Mouse (Mus musculus): ENCODE data around the gene Dusp2. TPM values are rescaled to one million over a fixed set of nuclear protein-coding genes. Genes with fewer than 3 reads are reported as not detected.

Gene Dusp2
- polyA plus RNA-seq, 1 experiment from 2014 or later, result 9.1 TPM

DNA sequence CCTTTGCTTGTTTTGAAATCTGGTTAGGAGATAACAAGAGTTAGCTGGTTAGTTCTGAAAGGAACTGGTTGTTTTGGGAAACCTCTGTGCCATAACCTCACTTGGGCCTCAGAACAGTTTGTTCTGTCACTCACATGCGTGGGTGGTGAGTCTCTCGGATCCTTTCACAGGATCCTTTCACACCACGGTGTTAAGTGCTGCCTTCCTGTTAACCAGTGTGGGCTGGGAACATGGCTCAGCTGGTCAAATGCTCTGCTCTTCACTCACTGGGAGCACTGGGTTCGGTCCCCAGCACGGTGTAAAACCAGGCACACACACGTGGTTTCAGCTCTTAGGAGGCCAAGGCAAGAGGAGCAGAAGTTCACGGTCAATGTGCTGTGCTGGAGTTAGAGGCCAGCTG lies 11.5 kb upstream of the Dusp2 start:
- H3K4me2 ChIP-seq (replicated peaks), result no peak overlapping the region
- H3K9ac ChIP-seq, result no peak overlapping the region
- no peaks in the 10 kb centered on the region for H3K36me3 ChIP-seq
- H3K4me1 ChIP-seq, result 0 out of 2 replicates have a peak, but pooled peaks cover 3% of the 10 kb centered on the region
- no peaks in the 10 kb centered on the region for H3K27me3 ChIP-seq
- H3K27ac ChIP-seq (replicated peaks), result no peak overlapping the region
- H3K4me3 ChIP-seq (replicated peaks), result no peak overlapping the region
- 65% methylated on average over 7 of the region's 7 CpGs for WGBS
- no peak for ATAC-seq (ENCODE audit: insufficient number of reproducible peaks, low FRiP score, low TSS enrichment, low read depth)
- H3K9me3 ChIP-seq (replicated peaks), result no peaks in the 10 kb centered on the region

GRCm38 (mm10) chr2:127328090-127328851 lies 7.7 kb upstream of the Dusp2 start:
- H3K9ac ChIP-seq, result no peak overlapping the region

GRCm38 (mm10) chr2:127332807-127333570 lies 3.0 kb upstream of the Dusp2 start:
- peaks cover 14% of the 10 kb centered on the region for H3K27me3 ChIP-seq
- no peak overlapping the region for H3K4me2 ChIP-seq (replicated peaks)
- no peak overlapping the region for H3K9ac ChIP-seq
- no peak overlapping the region for H3K4me3 ChIP-seq (replicated peaks)
- H3K36me3 ChIP-seq, result no peaks in the 10 kb centered on the region
- no peak overlapping the region for H3K27ac ChIP-seq (replicated peaks)
- ATAC-seq (ENCODE audit: insufficient number of reproducible peaks, low FRiP score, low TSS enrichment, low read depth), result no peak
- WGBS, result 80% methylated on average over 14 of the region's 14 CpGs
- H3K9me3 ChIP-seq (replicated peaks), result no peaks in the 10 kb centered on the region
- H3K4me1 ChIP-seq, result peaks cover 22% of the 10 kb centered on the region

More at GRCm38 (mm10) chr2:127328090-127328851, 7.7 kb upstream of the Dusp2 start:
- Histone ChIP-seq H3K27me3 (no peaks in the 10 kb centered on the region), H3K9me3 (replicated peaks) (no peaks in the 10 kb centered on the region), H3K4me2 (replicated peaks) (no peak overlapping the region), H3K4me1 (no peaks in the 10 kb centered on the region), H3K27ac (replicated peaks) (0 out of 2 replicates have a peak overlapping the region, but pooled peaks have one; percentile 39), H3K36me3 (no peaks in the 10 kb centered on the region), H3K4me3 (replicated peaks) (no peak overlapping the region)
- no peak for ATAC-seq (ENCODE audit: insufficient number of reproducible peaks, low FRiP score, low TSS enrichment, low read depth)
- 66% methylated on average over 12 of the region's 12 CpGs for WGBS

- peaks cover 14% of the 10 kb centered on the region for H3K27me3 ChIP-seq
- WGBS, result 65% methylated on average over 5 of the region's 5 CpGs
- H3K9me3 ChIP-seq (replicated peaks), result no peaks in the 10 kb centered on the region
- no peak overlapping the region for H3K27ac ChIP-seq (replicated peaks)
- H3K4me2 ChIP-seq (replicated peaks), result no peak overlapping the region
- H3K36me3 ChIP-seq, result no peaks in the 10 kb centered on the region
- H3K4me3 ChIP-seq (replicated peaks), result no peak overlapping the region
- ATAC-seq (ENCODE audit: insufficient number of reproducible peaks, low FRiP score, low TSS enrichment, low read depth), result no peak
- peaks cover 22% of the 10 kb centered on the region for H3K4me1 ChIP-seq
- no peak overlapping the region for H3K9ac ChIP-seq
These were observed 1.9 kb upstream of the Dusp2 start for GRCm38 (mm10) chr2:127333945-127334603.

DNA sequence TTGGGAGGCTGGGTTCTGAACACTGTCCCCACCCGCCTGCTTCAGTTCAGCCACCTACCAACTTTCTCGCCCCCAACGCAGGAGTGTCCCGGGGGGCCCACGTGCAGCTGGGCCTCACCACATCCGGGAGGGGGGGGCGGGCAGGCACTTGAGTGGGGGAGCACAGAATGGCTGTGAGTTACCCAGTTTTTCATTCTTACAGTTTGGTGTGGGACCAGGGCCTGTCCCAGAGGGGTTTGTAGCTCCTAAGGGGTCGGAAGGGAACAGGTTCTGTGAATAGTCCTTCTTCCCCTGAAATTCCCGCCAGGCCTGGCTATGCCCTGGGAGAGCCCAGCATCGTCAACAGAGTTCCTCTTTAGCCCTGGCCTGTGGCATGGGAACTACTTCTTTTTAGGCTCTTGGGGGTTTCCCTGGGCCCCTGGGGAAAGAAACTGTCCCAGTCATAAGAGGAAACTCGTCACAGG lies 849 bp upstream of the Dusp2 start:
- ATAC-seq (ENCODE audit: insufficient number of reproducible peaks, low FRiP score, low TSS enrichment, low read depth), result no peak
- Histone ChIP-seq H3K9me3 (replicated peaks) (no peaks in the 10 kb centered on the region), H3K4me3 (replicated peaks) (no peak overlapping the region), H3K4me2 (replicated peaks) (0 out of 2 replicates have a peak overlapping the region, but pooled peaks have one; percentile 95), H3K27me3 (peaks cover 14% of the 10 kb centered on the region), H3K4me1 (peaks cover 22% of the 10 kb centered on the region), H3K27ac (replicated peaks) (no peak overlapping the region), H3K9ac (no peak overlapping the region), H3K36me3 (no peaks in the 10 kb centered on the region)
- WGBS, result 31% methylated on average over 11 of the region's 11 CpGs

DNA sequence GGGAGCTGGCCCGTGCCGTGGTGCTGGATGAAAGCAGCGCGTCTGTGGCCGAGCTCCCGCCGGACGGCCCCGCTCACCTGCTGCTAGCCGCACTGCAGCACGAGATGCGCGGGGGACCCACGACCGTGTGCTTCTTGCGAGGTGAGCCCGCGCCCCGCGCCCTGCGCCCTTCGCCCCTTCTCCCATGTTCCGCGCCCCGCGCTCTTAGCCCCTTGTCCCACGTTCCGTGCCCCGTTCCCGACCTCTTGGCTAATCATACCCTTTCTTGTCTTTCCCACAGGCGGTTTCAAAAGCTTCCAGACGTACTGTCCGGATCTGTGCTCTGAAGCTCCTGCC lies 506 bp downstream of the Dusp2 start:
- H3K4me3 ChIP-seq (replicated peaks), result peak overlapping the region; percentile 52
- H3K27ac ChIP-seq (replicated peaks), result no peak overlapping the region
- peaks cover 14% of the 10 kb centered on the region for H3K27me3 ChIP-seq
- peak overlapping the region; percentile 95 for H3K4me2 ChIP-seq (replicated peaks)
- no peaks in the 10 kb centered on the region for H3K9me3 ChIP-seq (replicated peaks)
- H3K9ac ChIP-seq, result peak overlapping the region; percentile 35
- ATAC-seq (ENCODE audit: insufficient number of reproducible peaks, low FRiP score, low TSS enrichment, low read depth), result no peak
- 3% methylated on average over 33 of the region's 33 CpGs for WGBS
- peaks cover 22% of the 10 kb centered on the region for H3K4me1 ChIP-seq
- H3K36me3 ChIP-seq, result no peaks in the 10 kb centered on the region

GRCm38 (mm10) chr2:127336885-127337284 lies 926 bp downstream of the Dusp2 start:
- Histone ChIP-seq H3K9me3 (replicated peaks) (no peaks in the 10 kb centered on the region), H3K4me2 (replicated peaks) (peak overlapping the region; percentile 95), H3K27me3 (peaks cover 14% of the 10 kb centered on the region), H3K36me3 (no peaks in the 10 kb centered on the region), H3K9ac (peak overlapping the region; percentile 35; the same call in 1 of the 2 replicates), H3K4me1 (peaks cover 22% of the 10 kb centered on the region), H3K27ac (replicated peaks) (no peak overlapping the region), H3K4me3 (replicated peaks) (peak overlapping the region; percentile 52)
- ATAC-seq (ENCODE audit: insufficient number of reproducible peaks, low FRiP score, low TSS enrichment, low read depth), result no peak
- WGBS, result 33% methylated on average over 5 of the region's 5 CpGs

DNA sequence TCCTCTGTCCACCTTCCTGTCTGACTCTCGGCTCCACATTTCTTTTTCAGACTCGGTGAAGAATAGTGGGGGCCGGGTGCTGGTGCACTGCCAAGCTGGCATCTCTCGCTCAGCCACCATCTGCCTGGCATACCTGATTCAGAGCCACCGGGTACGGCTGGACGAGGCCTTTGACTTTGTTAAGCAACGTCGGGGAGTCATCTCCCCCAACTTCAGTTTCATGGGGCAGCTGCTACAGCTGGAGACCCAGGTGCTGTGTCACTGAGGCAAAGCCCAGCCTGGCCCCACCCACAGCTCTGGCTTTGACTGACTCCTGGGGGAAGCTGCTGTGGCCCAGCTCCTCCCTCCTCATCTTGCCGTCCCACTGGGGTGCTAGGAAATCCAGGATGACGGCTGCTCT lies 1.6 kb downstream of the Dusp2 start:
- Histone ChIP-seq H3K27ac (replicated peaks) (no peak overlapping the region), H3K4me2 (replicated peaks) (0 out of 2 replicates have a peak overlapping the region, but pooled peaks have one; percentile 95), H3K4me3 (replicated peaks) (peak overlapping the region; percentile 52), H3K27me3 (peaks cover 14% of the 10 kb centered on the region), H3K9ac (no peak overlapping the region), H3K36me3 (no peaks in the 10 kb centered on the region), H3K4me1 (peaks cover 22% of the 10 kb centered on the region), H3K9me3 (replicated peaks) (no peaks in the 10 kb centered on the region)
- WGBS, result 64% methylated on average over 11 of the region's 11 CpGs
- ATAC-seq (ENCODE audit: insufficient number of reproducible peaks, low FRiP score, low TSS enrichment, low read depth), result no peak

GRCm38 (mm10) chr2:127338012-127338411 lies 2.1 kb downstream of the Dusp2 start:
- Histone ChIP-seq H3K9ac (no peak overlapping the region), H3K27me3 (peaks cover 14% of the 10 kb centered on the region), H3K4me3 (replicated peaks) (no peak overlapping the region), H3K9me3 (replicated peaks) (no peaks in the 10 kb centered on the region), H3K36me3 (no peaks in the 10 kb centered on the region), H3K27ac (replicated peaks) (no peak overlapping the region), H3K4me2 (replicated peaks) (no peak overlapping the region), H3K4me1 (peaks cover 22% of the 10 kb centered on the region)
- ATAC-seq (ENCODE audit: insufficient number of reproducible peaks, low FRiP score, low TSS enrichment, low read depth), result no peak
- 41% methylated on average over 7 of the region's 7 CpGs for WGBS

DNA sequence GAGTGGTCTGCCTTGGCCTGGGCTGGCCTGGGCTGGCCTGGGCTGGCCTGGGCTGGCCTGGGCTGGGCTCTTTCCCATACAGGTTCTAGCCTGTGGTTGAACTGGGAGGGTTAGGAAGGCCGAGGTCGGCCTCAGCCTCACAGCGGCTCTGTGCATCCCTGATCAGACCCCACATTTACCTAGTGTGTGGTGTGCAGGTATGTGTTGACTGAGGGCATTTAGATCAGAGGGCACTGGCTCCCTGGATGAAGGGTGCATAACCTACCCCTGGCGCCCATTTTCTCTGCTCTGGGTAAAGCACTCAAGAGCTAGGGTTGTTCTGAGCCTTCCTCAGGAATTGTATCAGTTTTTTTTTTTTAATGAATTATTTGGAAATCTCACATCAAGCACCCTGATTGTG lies 2.5 kb downstream of the Dusp2 start, which contains the start of gene Astl:
Gene Astl (plus strand): TSS at position 224 of the 400 bp plus-strand sequence.
- Histone ChIP-seq H3K9ac (no peak within 1 kb of the TSS), H3K27me3 (peaks cover 14% of the 10 kb centered on the region), H3K4me3 (replicated peaks) (peak within 1 kb of the TSS; percentile 52), H3K4me1 (peaks cover 22% of the 10 kb centered on the region), H3K9me3 (replicated peaks) (no peaks in the 10 kb centered on the region), H3K36me3 (no peaks in the 10 kb centered on the region), H3K27ac (replicated peaks) (no peak within 1 kb of the TSS), H3K4me2 (replicated peaks) (no peak within 1 kb of the TSS)
- no peak for ATAC-seq (ENCODE audit: insufficient number of reproducible peaks, low FRiP score, low TSS enrichment, low read depth)
- WGBS, result 69% methylated on average over 4 of the region's 4 CpGs

DNA sequence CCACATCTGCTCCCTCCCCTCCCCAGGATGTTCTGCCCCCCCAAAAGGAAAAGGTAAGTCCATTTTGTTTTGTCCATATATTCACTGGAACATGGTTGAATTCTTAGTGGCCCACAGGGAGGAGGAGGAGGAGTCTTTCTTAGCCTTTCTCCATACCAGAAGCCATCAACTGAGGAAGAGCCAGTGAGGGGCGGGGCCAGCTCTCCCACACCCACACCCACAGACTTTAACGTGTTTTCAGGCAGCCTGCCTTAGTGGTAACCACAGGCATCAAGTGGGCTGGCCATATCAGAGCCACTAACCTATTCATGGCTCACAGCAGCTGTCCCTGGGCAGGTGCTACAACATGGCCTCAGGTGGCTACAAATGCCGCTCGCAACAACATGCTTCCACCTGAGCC lies 2.9 kb downstream of the Dusp2 start:
- no peaks in the 10 kb centered on the region for H3K36me3 ChIP-seq
- peaks cover 14% of the 10 kb centered on the region for H3K27me3 ChIP-seq
- ATAC-seq (ENCODE audit: insufficient number of reproducible peaks, low FRiP score, low TSS enrichment, low read depth), result no peak
- WGBS, result 56% methylated on average over 4 of the region's 4 CpGs
- H3K27ac ChIP-seq (replicated peaks), result no peak overlapping the region
- no peaks in the 10 kb centered on the region for H3K9me3 ChIP-seq (replicated peaks)
- H3K4me1 ChIP-seq, result peaks cover 22% of the 10 kb centered on the region
- no peak overlapping the region for H3K4me2 ChIP-seq (replicated peaks)
- H3K4me3 ChIP-seq (replicated peaks), result no peak overlapping the region
- H3K9ac ChIP-seq, result no peak overlapping the region
